ENCODE assay signal across 8 mouse cellular contexts in the genomic region with DNA sequence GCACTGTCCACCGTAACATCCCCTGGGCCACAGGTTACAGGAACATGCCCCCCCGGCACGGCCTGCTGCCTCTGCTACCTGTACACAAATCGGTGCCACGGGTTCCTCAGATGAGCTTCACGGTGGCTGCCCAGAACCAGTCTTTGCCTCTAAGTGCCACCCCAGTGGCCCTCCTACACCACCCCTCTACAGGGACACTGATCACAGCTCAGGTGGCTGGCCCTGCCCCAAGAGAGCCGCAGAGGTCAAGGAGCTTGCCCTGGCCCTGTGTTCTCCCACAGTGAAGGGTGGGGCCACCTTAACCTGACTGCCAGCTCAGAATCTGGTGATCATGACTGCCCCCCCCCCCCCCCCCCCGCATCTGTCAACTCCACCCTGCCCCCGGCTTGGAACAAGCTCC. TPM values are rescaled to one million over a fixed set of nuclear protein-coding genes. Genes with fewer than 3 reads are reported as not detected.
DNase-seq lines count a peak whose midpoint lies in the region; ATAC-seq lines count a peak whose summit lies in the region.

TSS of gene Mea1 (plus strand) at position 378 of the 400 bp plus-strand sequence.

- H3K36me3 ChIP-seq in embryonic facial prominence, embryonic 12.5 days = peaks cover 44% of the 10 kb centered on the region
- H3K36me3 ChIP-seq in heart, embryonic 13.5 days = peaks cover 52% of the 10 kb centered on the region
- H3K36me3 ChIP-seq in lung, embryonic 15.5 days = peaks cover 40% of the 10 kb centered on the region
- peaks cover 35% of the 10 kb centered on the region for H3K36me3 ChIP-seq in stomach, embryonic 15.5 days

- no peaks in the 10 kb centered on the region for H3K27me3 ChIP-seq in embryonic facial prominence, embryonic 12.5 days
- H3K27me3 ChIP-seq in heart, embryonic 13.5 days (replicated peaks) = no peaks in the 10 kb centered on the region
- no peaks in the 10 kb centered on the region for H3K27me3 ChIP-seq in lung, embryonic 15.5 days
- H3K27me3 ChIP-seq in stomach, embryonic 15.5 days (replicated peaks) = no peaks in the 10 kb centered on the region

- H3K4me1 ChIP-seq in embryonic facial prominence, embryonic 12.5 days = peaks cover 35% of the 10 kb centered on the region
- H3K4me1 ChIP-seq in heart, embryonic 13.5 days = peaks cover 46% of the 10 kb centered on the region
- peaks cover 40% of the 10 kb centered on the region for H3K4me1 ChIP-seq in lung, embryonic 15.5 days
- H3K4me1 ChIP-seq in stomach, embryonic 15.5 days = peaks cover 34% of the 10 kb centered on the region

- H3K4me2 ChIP-seq in embryonic facial prominence, embryonic 12.5 days (replicated peaks) = peak within 1 kb of the TSS; percentile 92
- H3K4me2 ChIP-seq in heart, embryonic 13.5 days = peak within 1 kb of the TSS; percentile 87
- peak within 1 kb of the TSS; percentile 81 for H3K4me2 ChIP-seq in lung, embryonic 15.5 days
- peak within 1 kb of the TSS; percentile 61 for H3K4me2 ChIP-seq in stomach, embryonic 15.5 days

- H3K9ac ChIP-seq in embryonic facial prominence, embryonic 12.5 days = peak within 1 kb of the TSS; percentile 77
- H3K9ac ChIP-seq in heart, embryonic 13.5 days = peak within 1 kb of the TSS; percentile 96
- peak within 1 kb of the TSS; percentile 60 for H3K9ac ChIP-seq in lung, embryonic 15.5 days
- peak within 1 kb of the TSS; percentile 5 for H3K9ac ChIP-seq in stomach, embryonic 15.5 days

- ATAC-seq in embryonic facial prominence, embryonic 12.5 days (ENCODE audit: insufficient number of reproducible peaks, insufficient read depth, low FRiP score, low TSS enrichment) = no peak
- no peak for ATAC-seq in heart, embryonic 13.5 days (ENCODE audit: extremely low read depth, insufficient number of reproducible peaks, low FRiP score, low TSS enrichment)
- ATAC-seq in lung, embryonic 15.5 days (ENCODE audit: borderline replicate concordance, extremely low read depth, low FRiP score, low TSS enrichment) = no peak
- ATAC-seq in stomach, embryonic 15.5 days (ENCODE audit: insufficient read depth, low FRiP score, low read depth) = no peak

- peak within 1 kb of the TSS; percentile 57; the same call in 1 of the 2 replicates for H3K27ac ChIP-seq in embryonic facial prominence, embryonic 12.5 days
- H3K27ac ChIP-seq in heart, embryonic 13.5 days (replicated peaks) = peak within 1 kb of the TSS; percentile 96
- H3K27ac ChIP-seq in lung, embryonic 15.5 days = peak within 1 kb of the TSS; percentile 88
- H3K27ac ChIP-seq in stomach, embryonic 15.5 days = peak within 1 kb of the TSS; percentile 95; the same call in 1 of the 2 replicates

- DNase-seq in kidney, adult 11 months = peak; percentile 51
- no peak for DNase-seq in kidney, postnatal 4 days
- peak; percentile 31 for DNase-seq in kidney, postnatal 14 days
- no peak for DNase-seq in right cerebral cortex, postnatal 10 days (ENCODE audit: low spot score in 2 of 2)

- H3K9me3 ChIP-seq in embryonic facial prominence, embryonic 12.5 days = no peaks in the 10 kb centered on the region
- H3K9me3 ChIP-seq in heart, embryonic 13.5 days = no peaks in the 10 kb centered on the region
- no peaks in the 10 kb centered on the region for H3K9me3 ChIP-seq in lung, embryonic 15.5 days
- H3K9me3 ChIP-seq in stomach, embryonic 15.5 days = no peaks in the 10 kb centered on the region

- 93% methylated on average over 8 of the region's 9 CpGs for WGBS in embryonic facial prominence, embryonic 12.5 days
- WGBS in heart, embryonic 13.5 days = 68% methylated on average over 9 of the region's 9 CpGs
- 81% methylated on average over 8 of the region's 9 CpGs for WGBS in lung, embryonic 15.5 days
- 85% methylated on average over 8 of the region's 9 CpGs for WGBS in stomach, embryonic 15.5 days

- H3K4me3 ChIP-seq in embryonic facial prominence, embryonic 12.5 days = peak within 1 kb of the TSS; percentile 89
- H3K4me3 ChIP-seq in heart, embryonic 13.5 days = peak within 1 kb of the TSS; percentile 97
- peak within 1 kb of the TSS; percentile 60 for H3K4me3 ChIP-seq in lung, embryonic 15.5 days
- H3K4me3 ChIP-seq in stomach, embryonic 15.5 days (replicated peaks) = peak within 1 kb of the TSS; percentile 97

RNA-seq across cellular contexts. Expression of gene Mea1, which starts in this region (rescaled TPM):
- polyA plus RNA-seq in embryonic facial prominence, embryonic 12.5 days (2016; fragmentation: Nextera tagmentation; extraction: Ambion mirVana) = 170 and 174 TPM in 2 replicates
- 122 and 142 TPM in 2 replicates for polyA plus RNA-seq in heart, embryonic 13.5 days (2015; fragmentation: Nextera tagmentation; extraction: Ambion mirVana)
- 128 and 134 TPM in 2 replicates for polyA plus RNA-seq in lung, embryonic 15.5 days (2015; fragmentation: Nextera tagmentation; extraction: Ambion mirVana)
- 145 and 153 TPM in 2 replicates for polyA plus RNA-seq in stomach, embryonic 15.5 days (2015; fragmentation: Nextera tagmentation; extraction: Ambion mirVana)

Comparison
In these comparisons a context has a peak if more than half of its experiments do, and no peak if none do; other contexts are left out.
1. DNase-seq: peak in kidney, adult 11 months (single experiment) and kidney, postnatal 14 days (single experiment); none in kidney, postnatal 4 days (0 of 2) and right cerebral cortex, postnatal 10 days (0 of 2).
2. H3K9ac ChIP-seq: peak in every context shown above with its lines; median percentile 96 in heart, embryonic 13.5 days; 77 in embryonic facial prominence, embryonic 12.5 days; 60 in lung, embryonic 15.5 days; 5 in stomach, embryonic 15.5 days.
3. Peak in every context shown above with its lines, with median percentiles within 50 percentile points of each other: H3K27ac ChIP-seq, H3K4me2 ChIP-seq and H3K4me3 ChIP-seq.